Mouse (Mus musculus): Measurements from ENCODE around the gene Prune2. TPM values are rescaled to one million over a fixed set of nuclear protein-coding genes. Genes with fewer than 3 reads are reported as not detected.

Prune2 gene
- polyA plus RNA-seq, 1 experiment = 37.2 TPM

GRCm38 (mm10) chr19:17094067-17094466 is 138.1 kb downstream of the Prune2 start:
- H3K4me1 ChIP-seq (ENCODE audit: control insufficient read depth, insufficient read depth, low read length) = no peaks in the 10 kb centered on the region
- no peak overlapping the region for H3K4me3 ChIP-seq (ENCODE audit: insufficient read depth, low read length)
- TF ChIP-seq POLR2A (IDR thresholded peaks at IDR 0.05; ENCODE audit: extremely low read depth, insufficient read depth, low read length) (no peak), CTCF (IDR thresholded peaks at IDR 0.05; ENCODE audit: extremely low read depth, insufficient read depth, low read length) (no peak)
- no peak overlapping the region for H3K27ac ChIP-seq (ENCODE audit: insufficient read depth, low read length)

GRCm38 (mm10) chr19:17096338-17096737 is 140.4 kb downstream of the Prune2 start:
- H3K27ac ChIP-seq (ENCODE audit: insufficient read depth, low read length) = no peak overlapping the region
- no peak overlapping the region for H3K4me3 ChIP-seq (ENCODE audit: insufficient read depth, low read length)
- TF ChIP-seq POLR2A (IDR thresholded peaks at IDR 0.05; ENCODE audit: extremely low read depth, insufficient read depth, low read length) (no peak), CTCF (IDR thresholded peaks at IDR 0.05; ENCODE audit: extremely low read depth, insufficient read depth, low read length) (no peak)
- no peaks in the 10 kb centered on the region for H3K4me1 ChIP-seq (ENCODE audit: control insufficient read depth, insufficient read depth, low read length)

GRCm38 (mm10) chr19:17097210-17097609 is 141.3 kb downstream of the Prune2 start:
- Histone ChIP-seq H3K4me1 (ENCODE audit: control insufficient read depth, insufficient read depth, low read length) (no peaks in the 10 kb centered on the region), H3K27ac (ENCODE audit: insufficient read depth, low read length) (no peak overlapping the region), H3K4me3 (ENCODE audit: insufficient read depth, low read length) (no peak overlapping the region)
- TF ChIP-seq CTCF (IDR thresholded peaks at IDR 0.05; ENCODE audit: extremely low read depth, insufficient read depth, low read length) (no peak), POLR2A (IDR thresholded peaks at IDR 0.05; ENCODE audit: extremely low read depth, insufficient read depth, low read length) (no peak)

- Histone ChIP-seq H3K27ac (ENCODE audit: insufficient read depth, low read length) (no peak overlapping the region), H3K4me1 (ENCODE audit: control insufficient read depth, insufficient read depth, low read length) (no peaks in the 10 kb centered on the region), H3K4me3 (ENCODE audit: insufficient read depth, low read length) (no peak overlapping the region)
- TF ChIP-seq POLR2A (IDR thresholded peaks at IDR 0.05; ENCODE audit: extremely low read depth, insufficient read depth, low read length) = no peak
- no peak for TF ChIP-seq CTCF (IDR thresholded peaks at IDR 0.05; ENCODE audit: extremely low read depth, insufficient read depth, low read length)
Observed at GRCm38 (mm10) chr19:17108782-17109181, 152.9 kb downstream of the Prune2 start.

GRCm38 (mm10) chr19:17124034-17124735 is 168.3 kb downstream of the Prune2 start:
- TF ChIP-seq POLR2A (IDR thresholded peaks at IDR 0.05; ENCODE audit: extremely low read depth, insufficient read depth, low read length) = no peak
- TF ChIP-seq CTCF (IDR thresholded peaks at IDR 0.05; ENCODE audit: extremely low read depth, insufficient read depth, low read length) = peak; percentile 68
- H3K27ac ChIP-seq (ENCODE audit: insufficient read depth, low read length) = no peak overlapping the region

GRCm38 (mm10) chr19:17125380-17125779 is 169.5 kb downstream of the Prune2 start:
- TF ChIP-seq CTCF (IDR thresholded peaks at IDR 0.05; ENCODE audit: extremely low read depth, insufficient read depth, low read length) (no peak), POLR2A (IDR thresholded peaks at IDR 0.05; ENCODE audit: extremely low read depth, insufficient read depth, low read length) (no peak)

More at GRCm38 (mm10) chr19:17124034-17124735, 168.3 kb downstream of the Prune2 start:
- Histone ChIP-seq H3K4me1 (ENCODE audit: control insufficient read depth, insufficient read depth, low read length) (no peaks in the 10 kb centered on the region), H3K4me3 (ENCODE audit: insufficient read depth, low read length) (no peak overlapping the region)

GRCm38 (mm10) chr19:17130544-17130943 is 174.6 kb downstream of the Prune2 start:
- TF ChIP-seq POLR2A (IDR thresholded peaks at IDR 0.05; ENCODE audit: extremely low read depth, insufficient read depth, low read length) = no peak
- TF ChIP-seq CTCF (IDR thresholded peaks at IDR 0.05; ENCODE audit: extremely low read depth, insufficient read depth, low read length) = no peak
- Histone ChIP-seq H3K4me1 (ENCODE audit: control insufficient read depth, insufficient read depth, low read length) (no peaks in the 10 kb centered on the region), H3K27ac (ENCODE audit: insufficient read depth, low read length) (no peak overlapping the region), H3K4me3 (ENCODE audit: insufficient read depth, low read length) (no peak overlapping the region)

More at GRCm38 (mm10) chr19:17125380-17125779, 169.5 kb downstream of the Prune2 start:
- Histone ChIP-seq H3K27ac (ENCODE audit: insufficient read depth, low read length) (no peak overlapping the region), H3K4me3 (ENCODE audit: insufficient read depth, low read length) (no peak overlapping the region), H3K4me1 (ENCODE audit: control insufficient read depth, insufficient read depth, low read length) (no peaks in the 10 kb centered on the region)

GRCm38 (mm10) chr19:17136677-17137460 is 181.0 kb downstream of the Prune2 start:
- TF ChIP-seq CTCF (IDR thresholded peaks at IDR 0.05; ENCODE audit: extremely low read depth, insufficient read depth, low read length) = no peak
- TF ChIP-seq POLR2A (IDR thresholded peaks at IDR 0.05; ENCODE audit: extremely low read depth, insufficient read depth, low read length) = peak; percentile 77; the same call in 1 of the 2 replicates
- Histone ChIP-seq H3K27ac (ENCODE audit: insufficient read depth, low read length) (no peak overlapping the region), H3K4me3 (ENCODE audit: insufficient read depth, low read length) (peak overlapping the region; percentile 77), H3K4me1 (ENCODE audit: control insufficient read depth, insufficient read depth, low read length) (no peaks in the 10 kb centered on the region)

- no peak overlapping the region for H3K27ac ChIP-seq (ENCODE audit: insufficient read depth, low read length)
- no peaks in the 10 kb centered on the region for H3K4me1 ChIP-seq (ENCODE audit: control insufficient read depth, insufficient read depth, low read length)
- TF ChIP-seq POLR2A (IDR thresholded peaks at IDR 0.05; ENCODE audit: extremely low read depth, insufficient read depth, low read length) (no peak), CTCF (IDR thresholded peaks at IDR 0.05; ENCODE audit: extremely low read depth, insufficient read depth, low read length) (no peak)
- peak overlapping the region; percentile 77; the same call in 1 of the 2 replicates for H3K4me3 ChIP-seq (ENCODE audit: insufficient read depth, low read length)
Observed at GRCm38 (mm10) chr19:17137656-17138055, 181.7 kb downstream of the Prune2 start.
